Mouse (Mus musculus): Measurements from ENCODE around the gene Trpm5. TPM values are rescaled to one million over a fixed set of nuclear protein-coding genes. Genes with fewer than 3 reads are reported as not detected.
A peak's percentile ranks its signal among the peaks of the same experiment; 100 is the strongest.

Trpm5 gene
- total and polyA plus RNA-seq, 2 experiments from 2014 or later, result 2.0 to 2.1 TPM

DNA sequence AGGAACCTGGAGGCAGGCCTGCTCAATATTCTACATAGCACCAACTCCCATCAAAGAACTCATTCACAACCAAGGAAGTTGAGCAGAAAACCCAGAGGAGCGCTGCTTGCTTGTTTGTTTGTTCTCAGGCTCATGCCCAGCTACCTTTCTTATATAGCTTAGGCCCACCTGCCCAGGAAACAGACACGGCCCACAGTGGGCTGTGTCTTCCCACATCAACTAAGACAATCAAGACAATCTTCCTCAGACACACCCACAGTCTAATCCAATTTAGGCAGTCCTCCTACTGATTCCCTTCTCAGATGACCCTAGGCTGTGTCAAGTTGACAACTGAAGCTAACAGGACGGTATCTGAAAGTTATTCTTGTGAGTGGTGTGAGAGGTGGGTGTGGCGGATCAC is 11.6 kb upstream of the Trpm5 start, which contains the start of gene Kcnq1:
Gene Kcnq1 (plus strand): TSS at position 301 of the 400 bp plus-strand sequence.
- Histone ChIP-seq H3K4me2 (ENCODE audit: low read depth, low read length) (peak within 1 kb of the TSS; percentile 54), H3K9ac (replicated peaks; ENCODE audit: low read length) (no peak within 1 kb of the TSS), H3K4me1 (ENCODE audit: insufficient read depth, low read length) (no peaks in the 10 kb centered on the region), H3K27ac (no peak within 1 kb of the TSS), H3K36me3 (ENCODE audit: insufficient read depth, low read length) (no peaks in the 10 kb centered on the region), H3K9me3 (ENCODE audit: low read length) (no peaks in the 10 kb centered on the region), H3K4me3 (ENCODE audit: low read length) (peak within 1 kb of the TSS; percentile 31), H3K27me3 (ENCODE audit: insufficient read depth, low read length) (peaks cover 34% of the 10 kb centered on the region)
- ATAC-seq (no peak), DNase-seq (ENCODE audit: low spot score) (no peak)
- TF ChIP-seq CTCF (IDR thresholded peaks at IDR 0.05; ENCODE audit: low read depth), result no peak
- WGBS, result 74% methylated on average over 4 of the region's 4 CpGs

DNA sequence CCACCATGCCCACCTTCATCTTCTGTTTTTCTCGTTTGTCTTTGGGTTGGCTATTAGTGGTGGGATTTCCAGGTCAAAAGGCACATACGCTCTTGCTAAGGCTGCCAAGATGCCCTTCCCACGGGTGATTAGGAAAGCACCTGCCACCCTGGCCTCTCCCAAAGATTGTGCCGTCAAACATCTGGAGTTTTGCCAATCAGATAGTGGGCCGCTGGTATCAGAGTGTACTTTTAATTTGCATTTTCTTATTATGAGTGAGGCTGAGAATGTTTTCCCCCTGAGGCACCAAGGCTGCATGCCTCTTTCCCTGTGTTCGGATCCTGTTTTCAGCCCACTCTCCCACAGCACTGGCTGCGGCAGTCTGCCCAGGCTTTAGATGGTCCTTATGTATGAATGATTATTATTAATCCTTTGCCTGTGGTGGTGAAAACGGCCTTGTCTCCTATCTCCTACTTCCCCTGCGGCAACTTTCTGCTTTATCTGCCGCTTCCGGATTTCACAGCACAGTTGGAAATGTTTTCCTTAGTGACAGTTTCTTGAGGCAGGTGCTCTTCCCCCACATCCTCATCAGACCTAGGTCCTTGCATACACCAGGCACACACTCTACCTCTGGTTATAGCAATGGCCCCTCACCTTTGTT is 10.9 kb upstream of the Trpm5 start:
- Histone ChIP-seq H3K27me3 (ENCODE audit: insufficient read depth, low read length) (peaks cover 34% of the 10 kb centered on the region), H3K4me3 (ENCODE audit: low read length) (no peak overlapping the region), H3K27ac (no peak overlapping the region), H3K9ac (replicated peaks; ENCODE audit: low read length) (no peak overlapping the region), H3K4me1 (ENCODE audit: insufficient read depth, low read length) (no peaks in the 10 kb centered on the region), H3K36me3 (ENCODE audit: insufficient read depth, low read length) (no peaks in the 10 kb centered on the region), H3K9me3 (ENCODE audit: low read length) (no peaks in the 10 kb centered on the region), H3K4me2 (ENCODE audit: low read depth, low read length) (no peak overlapping the region)
- ATAC-seq, result no peak
- 51% methylated on average over 11 of the region's 11 CpGs for WGBS
- TF ChIP-seq CTCF (IDR thresholded peaks at IDR 0.05; ENCODE audit: low read depth), result no peak
- no peak for DNase-seq (ENCODE audit: low spot score)

DNA sequence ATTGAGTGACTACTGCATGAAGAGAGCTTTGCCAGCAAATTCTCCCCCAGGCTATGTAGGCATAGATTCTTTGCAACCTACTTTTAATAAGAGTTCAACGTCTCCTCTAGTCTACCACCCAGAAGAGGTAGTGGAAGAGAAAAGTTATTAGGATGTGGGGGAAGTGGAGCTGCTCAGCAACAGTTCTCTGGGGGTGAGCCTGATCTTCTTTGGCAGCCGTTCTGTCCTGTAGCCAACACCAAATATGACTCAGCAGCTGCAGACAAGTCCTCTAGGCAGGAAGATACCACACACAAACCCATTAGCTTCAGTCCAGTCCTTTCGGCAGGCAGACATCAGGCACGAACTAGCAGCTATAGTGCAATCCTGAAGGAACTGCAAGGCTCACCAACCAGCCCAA is 6.3 kb upstream of the Trpm5 start:
- TF ChIP-seq CTCF (IDR thresholded peaks at IDR 0.05; ENCODE audit: low read depth), result no peak
- Histone ChIP-seq H3K4me2 (ENCODE audit: low read depth, low read length) (no peak overlapping the region), H3K9ac (replicated peaks; ENCODE audit: low read length) (no peak overlapping the region), H3K9me3 (ENCODE audit: low read length) (no peaks in the 10 kb centered on the region), H3K4me1 (ENCODE audit: insufficient read depth, low read length) (no peaks in the 10 kb centered on the region), H3K4me3 (ENCODE audit: low read length) (no peak overlapping the region), H3K36me3 (ENCODE audit: insufficient read depth, low read length) (no peaks in the 10 kb centered on the region), H3K27me3 (ENCODE audit: insufficient read depth, low read length) (peaks cover 5% of the 10 kb centered on the region; the same call in 1 of the 2 replicates), H3K27ac (no peak overlapping the region)
- DNase-seq (ENCODE audit: low spot score) (no peak), ATAC-seq (no peak)
- 54% methylated on average over 4 of the region's 4 CpGs for WGBS

DNA sequence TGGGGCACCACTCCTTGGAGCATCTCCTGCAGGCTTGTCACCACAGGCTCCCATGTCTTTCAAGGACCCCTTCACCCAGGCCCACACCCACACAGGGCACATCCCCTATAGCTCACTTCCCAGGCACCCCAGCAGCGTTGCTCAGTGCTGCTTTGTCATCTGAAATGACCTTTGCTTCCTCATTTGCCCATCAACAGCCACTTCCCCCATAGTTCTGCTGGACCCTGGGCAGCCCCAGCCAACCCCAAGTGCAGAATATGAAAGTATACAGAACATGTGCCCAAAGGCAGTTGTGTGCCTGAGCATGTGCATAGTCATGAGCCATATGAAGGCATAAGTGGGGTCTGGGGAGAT is 1.1 kb upstream of the Trpm5 start:
- 50% methylated on average over 1 of the region's 1 CpGs for WGBS
- H3K4me1 ChIP-seq (ENCODE audit: insufficient read depth, low read length), result no peaks in the 10 kb centered on the region
- H3K9ac ChIP-seq (replicated peaks; ENCODE audit: low read length), result no peak overlapping the region
- no peaks in the 10 kb centered on the region for H3K27me3 ChIP-seq (ENCODE audit: insufficient read depth, low read length)
- H3K36me3 ChIP-seq (ENCODE audit: insufficient read depth, low read length), result no peaks in the 10 kb centered on the region
- no peak for TF ChIP-seq CTCF (IDR thresholded peaks at IDR 0.05; ENCODE audit: low read depth)
- no peaks in the 10 kb centered on the region for H3K9me3 ChIP-seq (ENCODE audit: low read length)
- H3K4me3 ChIP-seq (ENCODE audit: low read length), result no peak overlapping the region
- DNase-seq (ENCODE audit: low spot score) (no peak), ATAC-seq (no peak)
- H3K4me2 ChIP-seq (ENCODE audit: low read depth, low read length), result no peak overlapping the region
- no peak overlapping the region for H3K27ac ChIP-seq

DNA sequence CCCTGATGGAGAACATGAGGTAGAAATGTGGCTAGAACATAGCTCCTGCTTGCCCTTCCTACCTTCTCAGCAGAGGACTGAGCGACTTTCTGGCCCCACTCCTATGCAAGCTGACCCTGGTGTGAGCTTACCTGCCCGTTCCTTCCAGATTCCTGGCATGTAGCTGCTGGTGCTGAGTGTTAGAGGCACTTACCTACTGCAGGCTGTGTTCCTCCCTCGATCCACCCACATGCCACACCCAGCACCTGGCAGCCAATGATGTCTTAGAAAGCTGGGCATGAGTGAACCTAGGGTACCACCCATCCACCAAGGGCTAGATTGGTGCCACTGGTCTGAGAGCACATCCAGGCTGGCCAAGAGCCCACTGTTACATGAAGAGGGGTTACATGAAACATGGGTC is 595 bp downstream of the Trpm5 start:
- Histone ChIP-seq H3K4me2 (ENCODE audit: low read depth, low read length) (no peak overlapping the region), H3K36me3 (ENCODE audit: insufficient read depth, low read length) (no peaks in the 10 kb centered on the region), H3K4me3 (ENCODE audit: low read length) (no peak overlapping the region), H3K9me3 (ENCODE audit: low read length) (no peaks in the 10 kb centered on the region), H3K27me3 (ENCODE audit: insufficient read depth, low read length) (no peaks in the 10 kb centered on the region), H3K9ac (replicated peaks; ENCODE audit: low read length) (no peak overlapping the region), H3K4me1 (ENCODE audit: insufficient read depth, low read length) (no peaks in the 10 kb centered on the region), H3K27ac (no peak overlapping the region)
- WGBS, result 77% methylated on average over 3 of the region's 3 CpGs
- ATAC-seq, result no peak
- TF ChIP-seq CTCF (IDR thresholded peaks at IDR 0.05; ENCODE audit: low read depth), result no peak
- DNase-seq (ENCODE audit: low spot score), result no peak

DNA sequence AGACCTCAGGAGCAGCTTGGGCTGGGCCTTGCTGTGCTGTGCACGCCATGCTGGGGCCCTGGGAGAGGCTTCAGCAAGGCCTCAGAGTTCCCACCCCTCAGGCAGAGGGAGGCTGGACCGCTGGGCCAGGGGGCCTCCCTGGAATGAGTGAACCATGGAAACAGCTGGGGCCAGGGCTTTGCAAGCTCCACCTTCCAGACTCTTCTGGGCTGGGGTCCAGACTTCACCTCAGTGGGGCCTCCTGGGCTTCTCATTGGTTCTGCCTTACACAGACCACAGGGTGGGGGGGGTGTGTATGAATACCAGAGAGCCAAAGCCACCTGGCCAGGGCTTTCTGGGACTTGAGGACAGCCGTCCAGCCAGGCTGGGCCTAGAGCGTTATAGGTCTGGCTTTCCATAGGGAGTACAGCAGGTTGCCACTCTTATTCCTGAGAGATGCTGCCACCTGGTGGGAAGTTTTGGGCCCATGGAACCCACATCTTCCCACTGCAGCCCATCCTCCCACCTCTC is 7.3 kb downstream of the Trpm5 start:
- DNase-seq (ENCODE audit: low spot score) (peak; percentile 51), ATAC-seq (peak; percentile 70; the same call in 1 of the 2 replicates)
- Histone ChIP-seq H3K4me3 (ENCODE audit: low read length) (no peak overlapping the region), H3K27ac (no peak overlapping the region), H3K4me2 (ENCODE audit: low read depth, low read length) (no peak overlapping the region), H3K9me3 (ENCODE audit: low read length) (no peaks in the 10 kb centered on the region), H3K36me3 (ENCODE audit: insufficient read depth, low read length) (no peaks in the 10 kb centered on the region), H3K27me3 (ENCODE audit: insufficient read depth, low read length) (no peaks in the 10 kb centered on the region), H3K4me1 (ENCODE audit: insufficient read depth, low read length) (no peaks in the 10 kb centered on the region), H3K9ac (replicated peaks; ENCODE audit: low read length) (no peak overlapping the region)
- 26% methylated on average over 4 of the region's 4 CpGs for WGBS
- peak; percentile 64 for TF ChIP-seq CTCF (IDR thresholded peaks at IDR 0.05; ENCODE audit: low read depth)

DNA sequence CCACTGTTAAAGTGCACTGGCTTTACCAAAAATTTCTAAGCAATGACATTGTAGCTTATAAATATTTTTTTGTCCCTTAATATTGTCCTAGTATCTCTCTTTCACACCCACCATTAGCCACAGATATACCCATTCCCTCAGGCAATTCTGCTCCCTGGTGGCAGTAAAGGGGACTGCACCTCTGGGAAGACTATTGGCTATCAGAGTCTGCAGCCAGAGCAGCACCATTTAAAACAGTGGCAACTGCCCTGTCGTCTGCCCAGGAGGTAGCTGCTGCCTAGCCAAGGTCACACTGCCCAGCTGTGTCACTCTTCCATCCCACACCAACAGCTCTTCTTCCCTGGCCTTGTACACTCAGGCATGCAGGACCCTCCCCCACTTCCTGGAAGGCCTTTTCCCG is 8.1 kb downstream of the Trpm5 start:
- WGBS, result 48% methylated on average over 2 of the region's 2 CpGs
- no peak overlapping the region for H3K4me2 ChIP-seq (ENCODE audit: low read depth, low read length)

More for the DNA sequence above, 8.1 kb downstream of the Trpm5 start:
- Histone ChIP-seq H3K4me1 (ENCODE audit: insufficient read depth, low read length) (no peaks in the 10 kb centered on the region), H3K27me3 (ENCODE audit: insufficient read depth, low read length) (no peaks in the 10 kb centered on the region), H3K4me3 (ENCODE audit: low read length) (no peak overlapping the region), H3K36me3 (ENCODE audit: insufficient read depth, low read length) (no peaks in the 10 kb centered on the region), H3K9ac (replicated peaks; ENCODE audit: low read length) (no peak overlapping the region), H3K27ac (no peak overlapping the region), H3K9me3 (ENCODE audit: low read length) (no peaks in the 10 kb centered on the region)
- ATAC-seq (peak; percentile 30; the same call in 1 of the 2 replicates), DNase-seq (ENCODE audit: low spot score) (peak; percentile 66)
- TF ChIP-seq CTCF (IDR thresholded peaks at IDR 0.05; ENCODE audit: low read depth), result peak; percentile 83
